Mouse (Mus musculus): ENCODE data around the gene Ank. TPM values are rescaled to one million over a fixed set of nuclear protein-coding genes. Genes with fewer than 3 reads are reported as not detected.

Ank gene
- total and polyA plus RNA-seq, 3 experiments = 0.04 to 0.15 TPM; not detected in 1

DNA sequence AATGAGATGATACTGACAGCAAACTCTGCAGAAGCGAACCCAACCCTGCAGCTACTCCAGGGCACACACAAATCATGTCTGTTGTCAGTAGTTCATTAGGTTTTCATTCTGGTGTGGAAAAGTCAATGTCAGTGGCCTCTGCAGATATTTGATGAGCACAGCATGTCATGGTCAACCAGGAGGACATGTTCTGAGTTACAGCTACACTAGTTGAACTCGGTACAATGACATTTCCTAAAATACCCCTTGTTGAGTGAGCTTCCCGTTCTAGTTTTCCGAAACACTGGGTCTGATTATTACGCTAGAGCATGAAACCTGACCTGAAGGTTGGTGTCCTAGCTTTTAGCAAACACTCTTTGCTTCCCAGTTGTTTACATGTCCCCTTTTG lies 119.6 kb downstream of the Ank start:
- TF ChIP-seq CTCF (IDR thresholded peaks at IDR 0.05 in 2 of 3, conservative IDR thresholded peaks at IDR 0.05 in 1 of 3; ENCODE audit: control insufficient read depth in 1 of 3, insufficient read depth in 1 of 3, low read depth in 2 of 3, low read length in 3 of 3, poor library complexity in 1 of 3, severe bottlenecking in 1 of 3) = no peak
- TF ChIP-seq ZC3H11A (IDR thresholded peaks at IDR 0.05; ENCODE audit: low read depth, low read length) = no peak
- TF ChIP-seq GABPA (IDR thresholded peaks at IDR 0.05; ENCODE audit: low read depth, low read length) = no peak
- TF ChIP-seq MEF2A (IDR thresholded peaks at IDR 0.05; ENCODE audit: extremely low read depth, insufficient replicate concordance, low read depth, low read length, poor library complexity, severe bottlenecking) = no peak
- no peak for TF ChIP-seq TAL1 (IDR thresholded peaks at IDR 0.05; ENCODE audit: low read length)
- no peak for TF ChIP-seq GATA1 (IDR thresholded peaks at IDR 0.05; ENCODE audit: low read depth, low read length)
- no peak for TF ChIP-seq NELFE (IDR thresholded peaks at IDR 0.05; ENCODE audit: low read depth, low read length)
- TF ChIP-seq ELF1 (IDR thresholded peaks at IDR 0.05; ENCODE audit: low read depth, low read length) = no peak
- Histone ChIP-seq H3K9me3 (replicated peaks; ENCODE audit: insufficient read depth, low read length) (no peaks in the 10 kb centered on the region), H3K27me3 (ENCODE audit: control insufficient read depth in 1 of 2, insufficient read depth in 2 of 2, low read length in 2 of 2) (no peaks in the 10 kb centered on the region), H3K36me3 (ENCODE audit: control insufficient read depth in 1 of 2, insufficient read depth in 2 of 2, low read length in 2 of 2) (no peaks in the 10 kb centered on the region), H3K79me2 (ENCODE audit: control insufficient read depth, insufficient read depth, low read length, poor library complexity) (no peaks in the 10 kb centered on the region), H3K27ac (ENCODE audit: control insufficient read depth, low read depth, low read length) (no peak overlapping the region), H3K4me3 (ENCODE audit: control insufficient read depth in 1 of 2, insufficient read depth in 1 of 2, low read depth in 2 of 2, low read length in 2 of 2) (no peak overlapping the region), H3K9ac (ENCODE audit: control insufficient read depth, low read depth, low read length, poor library complexity, severe bottlenecking) (no peak overlapping the region), H3K4me1 (ENCODE audit: control insufficient read depth in 1 of 2, insufficient read depth in 2 of 2, low read length in 2 of 2) (peaks cover 0 to 3% of the 10 kb centered on the region in 2 experiments; a peak in 1 of 4 replicates)
- DNase-seq (ENCODE audit: low read depth, low spot score) = no peak

DNA sequence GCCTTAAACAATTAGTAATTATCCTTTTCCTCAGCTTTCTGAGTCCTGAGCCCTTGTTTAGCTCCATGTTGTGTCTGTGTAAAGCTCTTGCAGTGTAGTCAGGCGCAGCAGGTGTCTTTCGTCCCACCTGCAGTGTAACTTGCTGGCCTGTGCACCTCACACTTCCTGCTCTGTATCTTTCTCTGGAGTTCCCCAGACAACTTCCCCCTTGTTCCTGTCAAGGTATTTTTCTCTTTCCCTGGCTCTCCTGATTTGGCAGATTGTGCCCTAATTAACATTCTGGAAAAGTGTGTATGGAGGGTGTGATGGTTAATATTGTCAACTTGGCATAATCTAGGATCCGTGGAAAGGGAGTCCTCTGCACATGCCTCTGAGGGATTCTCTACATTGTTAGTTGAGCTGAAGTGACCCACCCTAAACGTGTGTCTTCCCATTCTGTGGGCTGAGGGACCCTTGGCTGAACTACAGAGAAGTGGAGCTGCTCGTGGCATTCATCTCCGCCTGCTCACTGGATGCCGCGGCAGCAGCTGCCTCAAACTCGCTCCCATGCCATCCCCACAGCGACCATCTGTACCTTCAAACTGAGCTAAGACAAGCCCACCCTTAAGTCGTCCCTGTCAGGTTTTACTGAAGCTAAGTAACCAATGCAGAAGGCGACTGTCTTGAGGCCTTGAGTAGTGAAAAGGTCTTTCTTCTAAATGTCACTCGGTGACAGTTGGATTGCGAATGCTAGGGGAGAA lies 121.8 kb downstream of the Ank start:
- no peak for TF ChIP-seq POLR2AphosphoS5 (IDR thresholded peaks at IDR 0.05; ENCODE audit: borderline replicate concordance, low read depth, low read length)
- TF ChIP-seq TBP (IDR thresholded peaks at IDR 0.05; ENCODE audit: low read depth, low read length) = no peak
- no peak for TF ChIP-seq EP300 (IDR thresholded peaks at IDR 0.05; ENCODE audit: low read depth in 1 of 2, low read length in 2 of 2)
- TF ChIP-seq RAD21 (IDR thresholded peaks at IDR 0.05; ENCODE audit: low read depth, low read length) = no peak
- TF ChIP-seq ETS1 (IDR thresholded peaks at IDR 0.05; ENCODE audit: low read depth, low read length) = no peak
- TF ChIP-seq CHD2 (IDR thresholded peaks at IDR 0.05; ENCODE audit: low read length) = no peak
- no peak for TF ChIP-seq RCOR1 (IDR thresholded peaks at IDR 0.05; ENCODE audit: low read depth, low read length)
- no peak for TF ChIP-seq SMC3 (IDR thresholded peaks at IDR 0.05; ENCODE audit: low read depth, low read length)
- TF ChIP-seq MAX (IDR thresholded peaks at IDR 0.05; ENCODE audit: low read length) = no peak
- TF ChIP-seq TCF12 (IDR thresholded peaks at IDR 0.05; ENCODE audit: low read depth, low read length) = no peak
- TF ChIP-seq ZNF384 (IDR thresholded peaks at IDR 0.05; ENCODE audit: low read depth, low read length) = no peak
- TF ChIP-seq ZC3H11A (IDR thresholded peaks at IDR 0.05; ENCODE audit: low read depth, low read length) = no peak
- TF ChIP-seq MEF2A (IDR thresholded peaks at IDR 0.05; ENCODE audit: extremely low read depth, insufficient replicate concordance, low read depth, low read length, poor library complexity, severe bottlenecking) = no peak
- TF ChIP-seq NELFE (IDR thresholded peaks at IDR 0.05; ENCODE audit: low read depth, low read length) = no peak
- no peak for TF ChIP-seq MYC (IDR thresholded peaks at IDR 0.05; ENCODE audit: low read depth, low read length)
- Histone ChIP-seq H3K79me2 (ENCODE audit: control insufficient read depth, insufficient read depth, low read length, poor library complexity) (no peaks in the 10 kb centered on the region), H3K9ac (ENCODE audit: control insufficient read depth, low read depth, low read length, poor library complexity, severe bottlenecking) (no peak overlapping the region), H3K36me3 (ENCODE audit: control insufficient read depth in 1 of 2, insufficient read depth in 2 of 2, low read length in 2 of 2) (no peaks in the 10 kb centered on the region), H3K27me3 (ENCODE audit: control insufficient read depth in 1 of 2, insufficient read depth in 2 of 2, low read length in 2 of 2) (no peaks in the 10 kb centered on the region), H3K4me1 (ENCODE audit: control insufficient read depth in 1 of 2, insufficient read depth in 2 of 2, low read length in 2 of 2) (peaks cover 0 to 3% of the 10 kb centered on the region in 2 experiments; a peak in 1 of 4 replicates), H3K27ac (ENCODE audit: control insufficient read depth, low read depth, low read length) (no peak overlapping the region), H3K4me3 (ENCODE audit: control insufficient read depth in 1 of 2, insufficient read depth in 1 of 2, low read depth in 2 of 2, low read length in 2 of 2) (no peak overlapping the region), H3K9me3 (replicated peaks; ENCODE audit: insufficient read depth, low read length) (no peaks in the 10 kb centered on the region)
- DNase-seq (ENCODE audit: low read depth, low spot score) = no peak

Measured in MEL (cell line).